Mouse (Mus musculus) cortical plate, adult 2 months (tissue): ENCODE measurements at regions not wholly inside any gene's neighbourhood (a gene's known extent, or its start where the extent isn't known, plus 50 kb on each side); places are given as distances from the start of the nearest gene placed in this dataset.

ENCODE experiments used
- CTCF ChIP-seq: fragments of 200-500 bp; IDR thresholded peaks from 2 replicates; pipeline ENCODE4 v1.5.1; 2011; ENCODE audit warnings: mild to moderate bottlenecking, control low read depth, low read length; ENCODE audit not compliant: insufficient read depth; ENCODE audit errors: extremely low read depth
- POLR2A ChIP-seq: fragments of 200-500 bp; IDR thresholded peaks from 2 replicates; pipeline ENCODE4 v1.6.1; 2011; ENCODE audit warnings: mild to moderate bottlenecking, low read length, control low read depth; ENCODE audit not compliant: insufficient read depth; ENCODE audit errors: extremely low read depth

DNA sequence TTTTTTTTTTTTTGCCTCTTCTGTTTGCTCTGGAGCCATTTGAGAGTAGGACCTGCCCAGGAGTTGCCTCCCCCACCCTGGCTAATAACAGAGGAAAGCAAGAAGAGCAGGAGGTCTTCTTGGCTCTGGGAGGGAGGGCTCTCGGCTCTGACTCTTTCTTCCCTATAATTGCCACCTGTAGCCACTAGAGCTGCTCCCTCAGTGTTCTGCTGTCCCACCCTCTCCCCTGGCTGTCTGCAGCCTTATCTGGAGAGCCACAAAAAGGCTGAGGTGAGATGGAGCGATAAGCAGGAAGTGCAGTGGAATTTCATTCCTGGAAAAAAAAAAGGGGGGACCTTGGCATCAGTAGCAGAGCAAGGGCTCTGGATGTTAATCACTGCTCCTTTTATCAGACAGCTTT, 251.4 kb upstream of the Satb1 start:
- no peak for TF ChIP-seq POLR2A
- no peak for TF ChIP-seq CTCF
